Mouse (Mus musculus) intestine, postnatal 0 days (tissue): ENCODE data around the gene Sppl3. TPM values are rescaled to one million over a fixed set of nuclear protein-coding genes. Genes with fewer than 3 reads are reported as not detected.
A peak's percentile ranks its signal among the peaks of the same experiment; 100 is the strongest.

Source experiments
- ATAC-seq: fragments of 200-750 bp; cut with Nextera tagmentation; 2 replicates; pipeline ENCODE4 v1.8.0; 2017; ENCODE audit warnings: mild to moderate bottlenecking, moderate TSS enrichment, moderate library complexity
- H3K27ac ChIP-seq: fragments of 300-500 bp; sonication (generic); 2 replicates; pipeline ENCODE4 v1.5.1; 2014; ENCODE audit warnings: mild to moderate bottlenecking, low read depth, low read length, moderate library complexity
- H3K27me3 ChIP-seq: fragments of 300-500 bp; sonication (generic); replicated peaks from 2 replicates; pipeline ENCODE4 v1.6.1; 2014; ENCODE audit warnings: low read length, mixed read lengths; ENCODE audit not compliant: control insufficient read depth, insufficient read depth
- H3K36me3 ChIP-seq: fragments of 300-500 bp; sonication (generic); 2 replicates; pipeline ENCODE4 v1.6.1; 2014; ENCODE audit warnings: mild to moderate bottlenecking, moderate library complexity; ENCODE audit not compliant: control insufficient read depth, insufficient read depth
- H3K4me1 ChIP-seq: fragments of 300-500 bp; sonication (generic); replicated peaks from 2 replicates; pipeline ENCODE4 v1.6.1; 2014; ENCODE audit warnings: antibody characterized with exemption, low read length, mixed read lengths; ENCODE audit not compliant: control insufficient read depth, insufficient read depth
- H3K4me2 ChIP-seq: fragments of 300-500 bp; sonication (generic); replicated peaks from 2 replicates; pipeline ENCODE4 v1.6.1; 2014; ENCODE audit warnings: low read depth, mild to moderate bottlenecking, moderate library complexity
- H3K4me3 ChIP-seq: fragments of 300-500 bp; sonication (generic); 2 replicates; pipeline ENCODE4 v1.5.1; 2014; ENCODE audit warnings: low read depth, low read length
- H3K9ac ChIP-seq: fragments of 300-500 bp; sonication (generic); 2 replicates; pipeline ENCODE4 v1.6.1; 2014; ENCODE audit warnings: mild to moderate bottlenecking, low read depth, low read length
- H3K9me3 ChIP-seq: fragments of 300-500 bp; sonication (generic); 2 replicates; pipeline ENCODE4 v1.6.1; 2016; ENCODE audit warnings: mixed run types; ENCODE audit not compliant: control insufficient read depth
- CTCF ChIP-seq: sonication (generic); IDR thresholded peaks from 2 replicates; pipeline ENCODE4 v1.5.1; 2016; ENCODE audit warnings: low read depth, mild to moderate bottlenecking, control low read depth, antibody characterized with exemption, moderate library complexity
- WGBS: fragments of 180-500 bp; shearing (Covaris S2); extraction: QIAGEN DNeasy Blood & Tissue Kit; methylation state at CpG from one replicate; pipeline ENCODE4 v1.1.7; 2014; 5-methylcytosine and 5-hydroxymethylcytosine counted together
- polyA plus RNA-seq: library from polyadenylated mRNA; unstranded; fragments of >200 nt; fragmentation: Nextera tagmentation; extraction: Ambion mirVana; gene quantifications from 2 replicates; pipeline ENCODE4 v1.2.1, GENCODE M21; 2015

Sppl3 gene
- polyA plus RNA-seq, 1 experiment from 2014 or later = 20.8 TPM

GRCm38 (mm10) chr5:115134234-115135165 lies 123.6 kb downstream of the Sppl3 start, which contains the start of gene Unc119b:
TSS of gene Unc119b (minus strand) at chr5:115134975.
- ATAC-seq = peak; percentile 91
- under 1% methylated on average over 72 of the region's 81 CpGs for WGBS
- Histone ChIP-seq H3K9ac (peak within 1 kb of the TSS; percentile 82), H3K4me3 (peak within 1 kb of the TSS; percentile 72), H3K27ac (no peak within 1 kb of the TSS), H3K4me2 (peak within 1 kb of the TSS; percentile 98), H3K36me3 (peaks cover 6% of the 10 kb centered on the region), H3K27me3 (no peaks in the 10 kb centered on the region), H3K9me3 (no peaks in the 10 kb centered on the region), H3K4me1 (no peaks in the 10 kb centered on the region; the same call in 1 of the 2 replicates)
- TF ChIP-seq CTCF = no peak

DNA sequence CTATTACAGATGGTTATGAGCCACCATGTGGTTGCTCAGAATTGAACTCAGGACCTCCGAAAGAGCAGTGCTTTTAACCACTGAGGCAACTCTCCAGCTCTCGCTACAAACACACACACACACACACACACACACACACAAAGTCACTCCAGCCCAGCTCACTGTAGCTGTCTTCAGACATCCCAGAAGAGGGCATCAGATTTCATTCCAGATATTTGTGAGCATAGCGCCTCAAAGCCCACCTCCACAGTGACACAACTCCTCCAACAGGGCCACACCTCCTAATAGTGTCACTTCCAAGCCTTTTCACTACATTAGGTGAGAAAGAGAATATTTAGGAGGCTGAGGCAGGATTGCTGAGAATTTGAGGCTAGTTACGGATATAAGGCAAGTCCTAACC lies 128.2 kb downstream of the Sppl3 start:
- Histone ChIP-seq H3K4me2 (no peak overlapping the region), H3K27ac (no peak overlapping the region), H3K9me3 (no peaks in the 10 kb centered on the region), H3K27me3 (no peaks in the 10 kb centered on the region), H3K36me3 (peaks cover 6% of the 10 kb centered on the region; the same call in 1 of the 2 replicates), H3K4me1 (no peaks in the 10 kb centered on the region), H3K9ac (no peak overlapping the region), H3K4me3 (no peak overlapping the region)
- no peak for ATAC-seq
- 62% methylated on average over 4 of the region's 4 CpGs for WGBS
- TF ChIP-seq CTCF = peak; percentile 16; the same call in 1 of the 2 replicates

GRCm38 (mm10) chr5:115140726-115141125 lies 129.8 kb downstream of the Sppl3 start:
- TF ChIP-seq CTCF = no peak
- Histone ChIP-seq H3K9me3 (no peaks in the 10 kb centered on the region), H3K27ac (no peak overlapping the region), H3K4me3 (no peak overlapping the region), H3K4me1 (no peaks in the 10 kb centered on the region), H3K9ac (no peak overlapping the region), H3K36me3 (peaks cover 16% of the 10 kb centered on the region; the same call in 1 of the 2 replicates), H3K4me2 (no peak overlapping the region), H3K27me3 (no peaks in the 10 kb centered on the region)
- 62% methylated on average over 3 of the region's 3 CpGs for WGBS
- no peak for ATAC-seq

GRCm38 (mm10) chr5:115142166-115142697 lies 131.3 kb downstream of the Sppl3 start:
- Histone ChIP-seq H3K27me3 (no peaks in the 10 kb centered on the region), H3K36me3 (peaks cover 31% of the 10 kb centered on the region), H3K4me1 (no peaks in the 10 kb centered on the region), H3K4me3 (no peak overlapping the region), H3K4me2 (no peak overlapping the region), H3K9me3 (no peaks in the 10 kb centered on the region), H3K9ac (no peak overlapping the region), H3K27ac (no peak overlapping the region)
- TF ChIP-seq CTCF = no peak
- WGBS = 86% methylated on average over 9 of the region's 9 CpGs
- no peak for ATAC-seq

GRCm38 (mm10) chr5:115143552-115143951 lies 132.6 kb downstream of the Sppl3 start:
- no peak for TF ChIP-seq CTCF
- Histone ChIP-seq H3K36me3 (peaks cover 44% of the 10 kb centered on the region), H3K4me3 (no peak overlapping the region), H3K9ac (no peak overlapping the region), H3K4me1 (no peaks in the 10 kb centered on the region), H3K4me2 (no peak overlapping the region), H3K27me3 (no peaks in the 10 kb centered on the region), H3K27ac (no peak overlapping the region), H3K9me3 (no peaks in the 10 kb centered on the region)
- ATAC-seq = no peak
- WGBS = 77% methylated on average over 10 of the region's 10 CpGs

- Histone ChIP-seq H3K9ac (no peak overlapping the region), H3K27ac (no peak overlapping the region), H3K4me1 (no peaks in the 10 kb centered on the region), H3K4me3 (no peak overlapping the region), H3K27me3 (no peaks in the 10 kb centered on the region), H3K9me3 (no peaks in the 10 kb centered on the region), H3K36me3 (peaks cover 51% of the 10 kb centered on the region), H3K4me2 (no peak overlapping the region)
- 80% methylated on average over 6 of the region's 6 CpGs for WGBS
- ATAC-seq = no peak
- TF ChIP-seq CTCF = no peak
Observed at GRCm38 (mm10) chr5:115144471-115144870, 133.5 kb downstream of the Sppl3 start.
